Mouse (Mus musculus): Measurements from ENCODE around the gene Ube2d3. TPM values are rescaled to one million over a fixed set of nuclear protein-coding genes. Genes with fewer than 3 reads are reported as not detected.

Gene Ube2d3
- total and polyA plus RNA-seq, 3 experiments = 590 to 1,803 (median 1,178) TPM

GRCm38 (mm10) chr3:135422856-135423607, 14.9 kb upstream of the Ube2d3 start:
- Histone ChIP-seq H3K4me1 (ENCODE audit: control insufficient read depth in 1 of 2, insufficient read depth in 2 of 2) (peaks cover 3 to 60% of the 10 kb centered on the region in 2 experiments; a peak in 3 of 4 replicates), H3K36me3 (replicated peaks in 1 of 2; ENCODE audit: control insufficient read depth in 1 of 2, insufficient read depth in 1 of 2, low read length in 1 of 2) (peaks cover 0 to 13% of the 10 kb centered on the region in 2 experiments), H3K27ac (ENCODE audit: insufficient read depth, low read depth) (peak overlapping the region; percentile 89), H3K27me3 (replicated peaks) (no peaks in the 10 kb centered on the region), H3K4me2 (ENCODE audit: insufficient read depth, low read depth, poor library complexity, severe bottlenecking) (peak overlapping the region; percentile 99), H3K79me2 (replicated peaks; ENCODE audit: control insufficient read depth, extremely low read depth, insufficient read depth, poor library complexity, severe bottlenecking) (peaks cover 53% of the 10 kb centered on the region), H3K9ac (ENCODE audit: insufficient read depth, low read depth) (peak overlapping the region; percentile 72), H3K4me3 (replicated peaks in 1 of 3; ENCODE audit: low read depth in 2 of 3, low read length in 2 of 3, poor library complexity in 1 of 3) (peak overlapping the region; percentile 62 to 82 (median 76)), H3K9me3 (replicated peaks; ENCODE audit: low read length) (no peaks in the 10 kb centered on the region)
- TF ChIP-seq MAX (IDR thresholded peaks at IDR 0.05; ENCODE audit: low read length) (peak; percentile 48), USF2 (conservative IDR thresholded peaks at IDR 0.05; ENCODE audit: low read depth, low read length) (peak; percentile 54; the same call in 1 of the 2 replicates), JUND (conservative IDR thresholded peaks at IDR 0.05; ENCODE audit: low read depth, low read length) (no peak), PAX5 (IDR thresholded peaks at IDR 0.05; ENCODE audit: low read length) (no peak), NELFE (IDR thresholded peaks at IDR 0.05; ENCODE audit: low read depth, low read length) (peak; percentile 98), EP300 (IDR thresholded peaks at IDR 0.05; ENCODE audit: low read length) (no peak), USF1 (IDR thresholded peaks at IDR 0.05; ENCODE audit: low read depth, low read length) (peak; percentile 92), UBTF (IDR thresholded peaks at IDR 0.05; ENCODE audit: low read depth, low read length) (no peak), TBP (conservative IDR thresholded peaks at IDR 0.05; ENCODE audit: low read depth, low read length) (peak; percentile 87), E2F4 (IDR thresholded peaks at IDR 0.05; ENCODE audit: insufficient replicate concordance, low read depth, low read length) (no peak), ZNF384 (IDR thresholded peaks at IDR 0.05; ENCODE audit: low read depth, low read length) (no peak), ZKSCAN1 (IDR thresholded peaks at IDR 0.05; ENCODE audit: borderline replicate concordance, low read depth, low read length) (no peak), SIN3A (IDR thresholded peaks at IDR 0.05; ENCODE audit: low read length) (no peak), HCFC1 (IDR thresholded peaks at IDR 0.05; ENCODE audit: low read depth, low read length) (peak; percentile 70), KAT2A (IDR thresholded peaks at IDR 0.05; ENCODE audit: insufficient replicate concordance, low read length) (no peak), CHD2 (IDR thresholded peaks at IDR 0.05; ENCODE audit: low read length) (no peak; the same call in 1 of the 2 replicates), ETS1 (conservative IDR thresholded peaks at IDR 0.05; ENCODE audit: low read depth, low read length) (no peak; the same call in 1 of the 2 replicates), ZMIZ1 (IDR thresholded peaks at IDR 0.05; ENCODE audit: low read depth, low read length) (peak; percentile 77), MYC (IDR thresholded peaks at IDR 0.05; ENCODE audit: low read depth, low read length) (peak; percentile 82; the same call in 1 of the 2 replicates), CHD1 (IDR thresholded peaks at IDR 0.05; ENCODE audit: low read depth, low read length) (no peak), IRF4 (IDR thresholded peaks at IDR 0.05; ENCODE audit: low read depth, low read length) (peak; percentile 59), POLR2AphosphoS2 (IDR thresholded peaks at IDR 0.05; ENCODE audit: low read depth, low read length) (peak; percentile 94), RAD21 (IDR thresholded peaks at IDR 0.05; ENCODE audit: low read depth, low read length) (no peak), JUN (IDR thresholded peaks at IDR 0.05; ENCODE audit: insufficient read depth, low read depth, low read length) (no peak), TCF12 (IDR thresholded peaks at IDR 0.05; ENCODE audit: low read depth, low read length) (peak; percentile 89), BHLHE40 (IDR thresholded peaks at IDR 0.05; ENCODE audit: low read depth, low read length) (peak; percentile 94), MAZ (IDR thresholded peaks at IDR 0.05; ENCODE audit: low read depth, low read length) (peak; percentile 64; the same call in 1 of the 2 replicates), GABPA (IDR thresholded peaks at IDR 0.05; ENCODE audit: insufficient replicate concordance, low read depth, low read length) (no peak), MXI1 (IDR thresholded peaks at IDR 0.05; ENCODE audit: low read depth, low read length) (0 out of 2 replicates have a peak, but pooled peaks have one; percentile 23), NRF1 (IDR thresholded peaks at IDR 0.05; ENCODE audit: low read depth, low read length) (peak; percentile 89), MEF2A (IDR thresholded peaks at IDR 0.05; ENCODE audit: borderline replicate concordance, low read depth, low read length) (peak; percentile 75), ELF1 (IDR thresholded peaks at IDR 0.05; ENCODE audit: low read depth, low read length) (peak; percentile 85), MAFK (IDR thresholded peaks at IDR 0.05; ENCODE audit: insufficient replicate concordance, low read length) (no peak), CTCF (conservative IDR thresholded peaks at IDR 0.05 in 1 of 2, IDR thresholded peaks at IDR 0.05 in 1 of 2; ENCODE audit: low read depth in 2 of 2, low read length in 2 of 2) (no peak), POLR2A (IDR thresholded peaks at IDR 0.05; ENCODE audit: low read depth, low read length) (peak; percentile 97), ZC3H11A (IDR thresholded peaks at IDR 0.05; ENCODE audit: low read depth, low read length) (no peak), SMC3 (IDR thresholded peaks at IDR 0.05; ENCODE audit: low read depth, low read length) (no peak), RCOR1 (conservative IDR thresholded peaks at IDR 0.05; ENCODE audit: low read depth, low read length) (no peak)
- dilution Hi-C loops (cut with MboI; ENCODE audit: extremely low pct_ligation_motif_present, extremely low pct_unique_long_range_greater_than_20kb, low sequenced_read_pairs) = no loop called here
- DNase-seq (ENCODE audit: extremely low read depth) = peak; percentile 83
- in situ Hi-C loops (cut with MboI; ENCODE audit: low pct_ligation_motif_present, low pct_unique_long_range_greater_than_20kb, low sequenced_read_pairs) = no loop called here
